Mouse (Mus musculus) heart, postnatal 4 days (tissue): ENCODE measurements around the gene Degs1. TPM values are rescaled to one million over a fixed set of nuclear protein-coding genes. Genes with fewer than 3 reads are reported as not detected.
"Not testable (repeated sequence)": the region's sequence is repeated elsewhere in the genome, so short reads cannot be mapped to it uniquely, and the experiment has no call there.

Experiments
- DNase-seq: peaks from one replicate; pipeline ENCODE4 v3.0.0; 2021
- total RNA-seq, 2 experiments: library from RNA; stranded (reverse); gene quantifications; 2 replicates each; pipeline ENCODE4 v1.2.3; 2021

Gene Degs1
- 100 to 1,000 TPM; 113 to 121 TPM for total RNA-seq

DNA sequence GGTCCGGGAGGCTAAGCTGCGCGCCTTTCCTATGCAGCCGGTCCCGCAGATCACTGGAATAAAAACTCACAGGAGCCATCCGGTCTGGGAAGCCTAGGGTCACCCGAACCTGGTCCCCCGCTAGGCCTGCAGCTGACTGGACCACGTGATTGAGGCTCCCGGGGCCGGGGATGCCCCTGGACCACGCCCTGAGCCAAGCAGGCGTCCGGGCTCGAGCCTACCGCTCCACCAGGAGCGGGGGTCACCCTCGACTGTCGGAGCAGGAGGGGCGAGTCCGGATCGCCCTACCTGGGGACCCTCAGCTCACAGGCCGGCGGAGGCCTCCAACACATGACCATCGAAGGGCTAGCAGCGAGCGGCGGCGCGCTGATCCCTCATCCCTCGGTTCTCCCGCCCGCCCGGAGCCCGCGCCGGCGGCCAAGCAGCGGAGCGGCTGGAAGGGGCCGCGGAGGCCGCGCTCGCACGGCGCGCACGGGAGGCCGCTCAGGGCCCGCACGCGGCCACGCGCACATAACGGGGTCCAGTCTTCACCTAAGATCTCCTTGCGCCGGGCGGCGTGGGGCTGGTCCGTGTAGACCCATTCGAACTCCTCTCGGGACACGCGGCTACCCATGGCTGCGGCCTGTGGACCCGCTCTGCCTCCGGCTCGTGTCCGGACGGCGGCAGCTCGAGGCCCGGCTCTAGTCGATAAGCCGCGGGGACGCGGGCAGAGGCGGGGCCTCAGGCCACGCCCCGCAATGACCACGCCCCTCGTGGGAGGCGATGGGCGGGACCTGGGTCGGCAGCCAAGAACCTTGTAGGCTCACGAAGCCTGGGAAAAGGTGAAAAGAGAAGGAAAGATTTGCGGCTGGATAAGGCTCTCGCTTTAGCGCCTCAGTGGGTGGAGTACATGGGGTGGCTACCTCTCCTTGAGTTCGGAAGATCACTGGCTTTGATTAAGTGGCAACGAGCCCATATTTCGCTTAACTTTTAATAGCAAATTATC lies at the start of gene Degs1:
TSS of gene Degs1 (minus strand) at position 714 of the 985 bp plus-strand sequence.
- DNase-seq, result peak; percentile 98

DNA sequence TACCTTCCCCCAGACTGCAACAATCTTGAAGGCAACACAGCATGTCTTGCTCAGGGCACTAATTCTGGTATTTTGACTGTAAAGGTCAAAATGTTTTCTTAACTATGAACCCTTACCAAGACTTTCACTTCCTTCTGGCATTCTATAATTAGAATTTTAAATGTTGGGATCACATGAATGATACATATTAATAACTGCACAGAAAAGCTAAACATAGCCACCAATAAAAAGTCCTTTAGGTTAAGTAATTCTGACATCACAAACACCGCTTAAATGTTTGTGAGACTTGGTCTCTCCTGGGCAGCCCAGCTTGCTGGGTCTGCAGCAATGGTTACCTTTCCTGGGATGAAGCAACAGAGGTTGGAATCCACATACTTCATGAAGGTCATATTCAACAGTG lies 43.3 kb upstream of the Degs1 start:
- no peak for DNase-seq

DNA sequence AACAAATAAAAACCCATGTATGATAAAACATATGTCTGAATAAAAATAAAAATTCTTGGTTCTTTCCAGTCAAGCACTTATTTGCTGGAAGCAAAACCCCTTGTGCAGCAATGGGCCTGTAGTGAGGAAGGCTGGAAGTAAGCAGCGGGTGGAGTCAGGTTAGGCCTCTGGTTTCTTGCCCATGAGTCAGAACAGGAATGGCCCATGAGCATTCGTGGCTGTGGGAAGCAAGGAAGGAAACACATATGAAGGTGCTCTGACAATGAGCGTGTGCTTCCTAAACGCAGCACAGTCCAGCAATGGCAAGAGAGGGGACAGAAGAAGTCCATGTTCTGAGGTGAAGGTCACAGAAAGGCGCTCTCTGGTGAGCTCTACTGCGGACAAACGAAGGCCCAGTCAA lies 41.9 kb upstream of the Degs1 start:
- DNase-seq, result no peak

DNA sequence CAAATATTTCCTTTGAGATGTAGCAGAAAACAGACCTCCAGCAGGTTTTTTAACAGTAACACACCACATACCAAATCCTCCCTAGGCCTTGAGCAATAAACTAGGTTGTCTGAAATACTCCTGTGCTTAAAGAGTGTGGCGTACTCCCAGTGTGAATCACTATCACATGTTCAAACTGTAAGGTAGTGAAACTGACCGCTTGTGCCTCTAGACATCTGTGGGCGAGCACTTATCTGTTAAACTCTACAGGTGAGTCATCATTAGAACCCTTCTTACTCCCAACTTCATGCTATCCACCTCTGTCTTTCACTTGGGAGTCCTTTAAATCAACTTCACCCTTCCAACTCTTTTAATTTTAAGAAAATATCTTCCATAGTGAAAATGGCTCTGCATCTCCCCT lies 40.5 kb upstream of the Degs1 start:
- no peak for DNase-seq

DNA sequence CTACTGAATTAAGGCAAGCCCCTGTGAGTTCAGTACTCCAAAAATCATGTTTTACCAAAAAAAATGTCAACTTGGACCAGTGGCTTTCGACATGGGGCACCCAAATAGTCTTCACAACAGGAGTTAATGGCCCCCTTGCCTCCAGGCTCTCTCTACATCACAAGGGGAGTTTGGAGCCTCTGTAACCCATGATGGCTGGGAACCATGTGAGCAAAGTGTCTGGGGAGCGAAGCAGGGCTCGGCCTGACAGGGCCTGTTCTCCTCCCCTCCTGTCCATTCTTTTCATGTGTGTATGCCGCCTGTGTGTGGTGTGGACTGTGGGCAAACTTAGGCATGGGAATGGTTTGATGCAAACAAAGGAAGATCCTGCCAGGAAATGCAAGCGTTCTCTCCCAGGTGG lies 31.6 kb upstream of the Degs1 start:
- no peak for DNase-seq

DNA sequence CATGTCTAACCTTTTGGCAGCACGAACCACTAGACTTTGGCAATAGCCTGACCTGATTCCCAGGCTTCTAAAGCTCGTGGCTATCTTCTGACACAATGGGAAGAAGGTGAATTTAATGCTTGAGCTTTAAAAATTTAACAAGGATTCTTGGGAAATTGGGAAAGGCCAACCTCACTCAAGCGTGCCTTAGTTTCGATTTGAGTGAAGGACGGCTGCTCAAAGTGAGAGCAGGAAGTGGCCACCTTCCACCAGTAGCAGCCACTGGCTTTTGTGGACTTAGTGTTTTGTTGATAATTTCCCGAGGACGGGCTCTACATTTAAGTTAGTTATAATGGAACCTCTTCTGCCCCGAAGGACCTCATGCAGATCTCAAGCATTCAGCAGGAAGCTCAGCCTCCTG lies 30.6 kb upstream of the Degs1 start:
- DNase-seq, result no peak

DNA sequence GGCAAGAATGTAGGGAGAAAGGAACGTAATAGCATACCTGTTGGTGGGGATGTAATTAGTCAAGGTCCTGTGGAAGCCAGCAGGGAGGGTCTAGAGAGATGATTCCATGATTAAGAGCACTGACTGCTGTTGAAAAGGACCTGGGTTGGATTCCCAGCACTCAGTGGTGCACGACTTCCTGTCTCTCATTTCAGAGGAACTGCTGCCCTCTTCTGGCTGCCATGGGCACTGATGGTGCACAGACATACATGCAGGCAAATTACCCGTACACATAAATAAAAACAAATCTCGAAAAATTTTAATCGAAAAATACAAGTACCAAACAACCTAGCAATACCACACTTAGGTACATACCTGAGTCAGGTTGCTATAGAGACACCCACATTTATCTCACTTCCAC lies 28.8 kb upstream of the Degs1 start:
- no peak for DNase-seq

DNA sequence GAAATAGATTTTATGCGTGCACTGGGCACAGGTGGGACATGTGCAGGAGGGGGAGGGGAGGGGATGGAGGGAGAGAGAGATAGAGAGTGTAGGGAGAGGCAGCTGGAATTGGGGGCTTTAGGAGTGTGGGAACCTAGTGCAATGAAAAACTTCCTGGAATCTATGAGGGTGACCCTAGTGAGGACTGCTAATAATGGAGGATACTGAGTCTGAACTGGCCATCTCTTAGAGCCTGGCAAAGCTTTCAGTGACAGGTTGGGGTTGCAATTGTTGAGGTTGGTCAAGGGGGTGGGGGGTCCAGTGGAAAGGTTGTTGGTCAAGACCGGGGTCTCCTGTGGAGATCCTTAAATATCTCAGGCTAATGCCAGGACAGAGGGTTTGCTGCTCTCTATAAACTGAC lies 27.7 kb upstream of the Degs1 start:
- DNase-seq, result no peak

DNA sequence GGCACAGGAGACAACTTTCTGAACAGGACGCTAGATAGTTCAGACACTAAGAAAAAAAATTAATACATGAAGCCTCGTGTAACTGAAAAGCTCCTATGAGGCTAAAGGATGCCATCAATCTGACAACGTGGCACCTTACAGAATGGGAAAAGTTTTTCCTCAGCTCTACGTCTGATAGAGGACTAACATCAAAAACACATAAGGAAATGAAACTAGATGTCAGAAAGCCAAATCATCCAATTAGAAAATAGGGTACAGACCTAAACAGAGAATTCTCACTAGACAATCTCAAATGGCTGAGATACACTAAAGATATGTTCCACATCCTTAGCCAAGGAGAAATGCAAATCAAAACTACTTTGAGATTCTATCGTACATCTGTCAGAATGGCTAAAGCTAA lies 26.8 kb upstream of the Degs1 start:
- no peak for DNase-seq

DNA sequence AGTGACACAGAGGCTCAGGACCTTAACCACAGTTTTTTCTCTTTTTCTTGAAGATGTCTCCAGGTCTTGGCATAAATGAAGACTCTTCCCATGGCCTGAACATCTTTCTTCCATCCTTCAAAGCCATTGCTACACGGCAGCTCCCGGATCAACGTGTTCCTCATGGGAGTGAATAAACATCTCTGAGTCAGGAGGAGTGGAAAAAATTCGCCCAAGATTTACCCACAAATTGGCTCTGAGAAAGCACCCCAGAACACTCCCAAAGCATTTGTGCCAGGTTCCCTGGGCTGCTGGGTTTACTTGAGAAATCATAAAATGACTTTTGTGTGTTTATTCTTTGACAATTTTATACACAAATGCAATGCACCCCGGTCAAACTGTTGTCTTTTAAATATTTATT lies 20.3 kb upstream of the Degs1 start:
- DNase-seq, result no peak

DNA sequence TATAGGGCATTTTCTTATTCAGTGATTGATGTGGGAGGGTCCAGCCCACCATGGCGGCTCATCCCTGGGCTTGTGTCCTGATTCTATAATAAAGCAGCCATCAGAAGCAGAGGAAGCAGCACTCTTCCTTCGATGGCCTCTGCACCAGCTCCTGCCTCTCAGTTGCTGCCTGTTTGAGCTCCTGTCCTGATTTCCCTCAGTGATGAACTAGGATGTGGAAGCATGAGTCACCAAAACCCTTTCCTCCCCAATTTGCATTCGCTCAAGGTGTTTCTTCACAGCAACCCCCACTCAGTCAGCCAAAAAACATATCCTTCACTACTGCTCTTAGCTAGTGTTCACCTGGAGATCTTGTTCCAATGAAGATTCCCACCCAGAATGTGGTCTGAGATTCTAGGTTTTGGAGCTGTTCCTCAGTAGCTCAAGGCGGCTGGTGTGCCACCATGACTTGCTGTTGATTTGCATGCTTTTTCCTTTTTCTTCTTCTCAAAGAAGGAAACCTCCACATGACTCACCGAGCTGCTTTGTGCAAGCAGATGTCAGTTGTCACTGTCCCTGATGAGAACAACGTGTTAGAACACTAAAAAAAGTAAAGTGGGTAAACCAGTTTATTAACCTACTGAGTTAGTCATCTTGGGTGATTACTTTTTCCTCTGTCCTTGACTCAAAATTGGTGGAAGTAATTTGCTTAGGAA lies 19.7 kb upstream of the Degs1 start:
- DNase-seq, result no peak

DNA sequence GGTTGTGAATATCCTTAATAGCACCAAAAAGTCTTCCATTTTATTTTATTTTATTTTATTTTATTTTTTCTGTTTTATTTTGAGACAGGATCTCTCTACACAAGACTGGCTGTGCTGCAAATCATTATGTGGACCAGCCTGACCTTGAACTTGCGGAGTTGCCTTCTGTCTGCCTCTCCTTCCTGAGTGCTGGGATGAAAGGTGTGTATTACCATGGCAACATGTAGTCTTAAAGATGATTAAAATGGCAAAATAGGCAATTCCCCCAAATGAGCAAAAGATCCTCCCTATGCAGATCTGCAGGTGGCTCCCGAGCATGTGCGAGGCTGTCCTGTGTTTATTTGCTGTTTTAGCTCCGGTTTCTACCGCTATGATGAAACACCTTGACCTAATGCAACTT lies 15.2 kb upstream of the Degs1 start:
- no peak for DNase-seq

DNA sequence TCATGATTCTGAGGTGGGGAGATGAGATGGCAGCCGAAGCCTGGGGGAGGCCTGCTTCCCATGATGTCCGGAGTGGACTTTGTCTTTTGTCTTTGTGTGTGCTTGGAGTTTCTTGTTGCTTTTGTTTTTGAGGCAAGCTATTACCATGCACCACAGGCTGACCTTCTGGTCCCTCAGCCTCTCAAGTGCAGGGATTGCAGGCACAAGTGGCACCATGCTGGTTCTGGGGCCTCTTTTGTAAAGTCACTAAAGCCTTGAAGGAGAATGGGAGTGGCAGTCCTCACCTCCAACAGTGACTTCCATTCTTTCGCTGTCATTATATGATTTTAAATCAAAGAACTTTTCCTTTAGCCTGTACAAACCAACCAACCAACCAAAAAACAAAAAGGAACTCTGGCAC lies 14.6 kb upstream of the Degs1 start:
- no peak for DNase-seq

DNA sequence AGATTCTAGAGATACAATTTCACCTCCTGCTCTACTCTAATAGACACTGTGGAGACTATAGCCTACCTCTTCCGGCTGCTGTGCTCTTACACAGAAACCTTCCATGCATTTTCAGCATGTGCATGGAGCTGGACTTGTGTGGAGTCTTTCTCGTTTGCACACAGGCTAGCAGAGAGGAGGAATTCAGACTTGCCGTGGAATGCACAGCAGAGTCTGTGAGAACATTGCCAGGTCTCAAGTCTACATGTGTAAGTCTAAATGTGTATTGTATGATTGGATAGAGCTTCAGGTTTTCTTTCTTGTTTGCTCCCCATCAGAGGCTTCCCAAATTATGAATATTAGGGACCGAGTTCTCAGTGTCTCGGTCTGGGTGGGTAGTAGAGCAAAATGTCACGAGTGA lies 14.2 kb upstream of the Degs1 start:
- DNase-seq, result no peak

DNA sequence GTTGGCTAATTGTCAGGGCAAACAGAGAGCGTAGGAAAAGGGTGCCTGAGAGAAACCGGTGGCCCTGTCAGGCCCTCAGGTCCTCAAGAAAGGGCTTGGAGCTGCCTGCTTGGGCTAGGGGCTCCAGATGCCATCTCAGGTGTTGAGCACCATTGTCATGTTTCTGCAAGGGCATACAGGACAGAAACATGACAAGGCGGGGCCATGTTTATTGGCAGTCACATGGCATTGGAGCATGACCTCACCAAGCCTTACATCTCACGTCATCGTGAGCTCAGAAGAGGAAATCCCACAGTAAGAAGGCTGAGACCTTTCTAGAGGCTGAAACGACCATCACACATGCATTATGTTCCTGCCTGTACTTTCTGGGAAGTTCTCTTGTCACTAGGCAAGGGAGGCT lies 13.5 kb upstream of the Degs1 start:
- DNase-seq, result no peak

DNA sequence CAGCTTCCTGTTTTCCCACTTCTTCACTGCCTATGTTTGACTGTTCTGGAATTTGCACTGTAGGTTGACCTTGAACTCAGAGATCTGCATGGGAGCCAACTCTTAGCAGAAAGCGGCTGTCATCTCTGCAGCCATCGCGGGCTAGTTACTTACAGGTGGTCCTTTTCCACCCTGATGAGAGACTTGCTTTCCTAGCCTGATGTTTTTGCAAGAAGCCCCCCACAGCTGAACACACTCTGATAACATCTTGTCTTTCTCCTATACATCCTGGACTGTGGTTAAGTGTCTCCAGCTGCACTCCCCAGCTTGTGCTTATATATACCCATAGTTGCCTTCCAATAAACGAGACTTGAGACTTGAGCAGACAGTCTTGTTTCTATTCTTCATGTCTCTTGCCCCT lies 9.7 kb upstream of the Degs1 start:
- DNase-seq, result no peak

DNA sequence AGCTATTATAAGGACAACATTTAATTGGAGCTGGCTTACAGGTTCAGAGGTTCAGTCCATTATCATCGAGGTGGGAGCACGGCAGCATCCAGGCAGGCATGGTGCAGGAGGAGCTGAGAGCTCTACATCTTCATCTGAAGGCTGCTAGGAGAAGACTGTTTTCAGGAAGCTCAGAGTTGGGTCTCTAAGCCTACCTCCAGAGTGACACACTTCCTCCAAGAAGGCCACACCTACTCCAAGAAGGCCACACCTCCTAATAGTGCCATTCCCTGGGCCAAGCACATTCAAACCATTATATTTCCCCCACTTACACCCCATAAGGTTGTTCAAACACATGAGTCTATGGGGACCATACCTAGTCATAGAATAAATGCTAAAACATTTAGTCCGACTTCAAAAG lies 8.1 kb upstream of the Degs1 start:
- DNase-seq, result not testable (repeated sequence)

DNA sequence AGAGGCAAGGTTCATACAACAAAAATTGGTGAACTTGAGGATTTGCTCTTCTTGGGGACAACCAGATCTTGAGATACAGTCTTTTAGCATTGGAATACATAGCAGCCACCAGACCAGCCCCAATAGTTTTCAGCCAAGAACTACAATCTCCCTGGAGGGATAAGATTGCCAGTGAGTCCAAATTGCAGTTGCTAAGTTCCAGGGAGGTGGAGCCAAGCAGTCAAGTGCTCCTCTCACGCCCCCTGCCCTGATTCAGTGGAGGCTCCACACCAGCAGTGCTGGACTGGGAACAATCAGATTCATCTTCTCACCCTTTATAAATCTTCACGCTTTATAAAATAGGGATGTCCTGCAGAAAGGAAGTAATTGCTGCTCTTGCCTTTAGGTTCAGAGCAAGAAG lies 7.2 kb upstream of the Degs1 start:
- DNase-seq, result peak; percentile 14

DNA sequence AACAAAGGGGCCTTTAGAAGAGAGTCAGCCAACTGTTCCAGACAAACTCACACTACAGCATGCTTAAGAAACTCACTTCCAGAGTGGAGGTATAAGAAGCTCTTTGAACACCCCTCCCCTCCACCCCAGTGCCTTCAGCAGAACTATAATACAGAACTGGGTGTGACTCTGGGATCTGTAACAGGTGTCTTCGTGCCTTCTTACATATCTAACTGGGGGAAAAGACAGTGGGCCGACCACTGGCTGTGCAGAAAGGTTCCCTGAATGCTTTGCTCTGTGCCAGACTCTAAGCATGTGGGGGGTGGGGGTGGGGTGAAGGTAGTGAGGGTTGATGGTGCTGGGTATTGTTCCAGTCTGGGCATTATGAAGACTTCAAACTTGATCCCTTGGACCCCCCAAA lies 6.0 kb upstream of the Degs1 start:
- no peak for DNase-seq

DNA sequence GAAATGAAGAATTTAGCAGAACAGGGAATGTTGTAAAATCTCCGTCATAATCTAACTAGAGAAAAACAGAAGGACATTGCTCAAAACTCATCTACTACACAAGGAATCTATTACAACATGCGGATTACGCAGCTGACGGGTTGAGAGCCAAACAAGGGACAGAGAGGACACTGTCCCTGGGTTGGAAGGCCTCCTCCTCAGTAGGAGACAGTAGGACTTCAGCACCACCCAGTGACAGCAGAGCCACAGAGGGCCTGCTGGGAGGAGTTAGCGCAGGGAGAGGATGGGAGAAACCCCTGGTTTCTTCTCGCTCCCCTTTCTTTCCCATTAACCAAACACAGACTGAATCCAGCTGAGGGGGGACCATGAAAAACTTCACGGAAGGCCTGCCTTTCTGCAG lies 5.2 kb upstream of the Degs1 start:
- DNase-seq, result peak; percentile 12

DNA sequence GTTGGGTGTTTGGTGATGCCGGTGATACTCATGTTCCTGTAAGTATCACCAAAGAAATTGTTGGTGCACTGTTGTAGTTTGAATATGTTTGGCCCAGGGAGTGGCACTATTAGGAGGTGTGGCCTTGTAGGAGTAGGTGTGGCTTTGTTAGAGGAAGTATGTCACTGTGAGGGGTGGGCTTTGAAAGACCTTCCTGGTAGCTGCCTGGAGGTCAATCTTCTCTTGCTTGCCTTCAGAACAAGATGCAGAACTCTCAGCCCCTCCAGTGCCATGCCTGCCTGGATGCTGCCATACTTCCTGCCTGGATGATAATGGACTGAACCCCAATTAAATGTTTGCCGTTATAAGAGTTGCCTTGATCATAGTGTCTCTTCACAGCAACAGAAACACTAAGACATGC lies 2.2 kb upstream of the Degs1 start:
- no peak for DNase-seq

DNA sequence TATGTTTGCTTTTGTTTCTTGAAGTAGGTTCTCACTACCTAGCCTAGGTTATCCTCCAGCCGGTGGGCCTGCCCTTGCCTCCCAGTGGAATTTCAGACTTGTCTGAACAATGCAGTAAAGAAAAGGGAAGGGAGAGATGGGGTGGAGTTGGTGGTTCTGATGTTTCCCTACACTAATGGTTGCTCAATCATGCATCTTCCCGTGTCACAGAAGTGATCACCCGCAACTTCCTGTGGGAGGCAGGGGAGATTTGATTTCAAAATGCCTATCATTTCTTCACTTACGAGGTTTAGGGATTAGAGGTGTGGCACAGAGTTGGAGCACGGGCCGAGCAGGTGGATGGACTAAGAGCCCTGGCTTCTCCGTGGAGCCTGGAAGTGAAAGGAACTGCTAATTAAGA lies 627 bp upstream of the Degs1 start:
- no peak for DNase-seq

DNA sequence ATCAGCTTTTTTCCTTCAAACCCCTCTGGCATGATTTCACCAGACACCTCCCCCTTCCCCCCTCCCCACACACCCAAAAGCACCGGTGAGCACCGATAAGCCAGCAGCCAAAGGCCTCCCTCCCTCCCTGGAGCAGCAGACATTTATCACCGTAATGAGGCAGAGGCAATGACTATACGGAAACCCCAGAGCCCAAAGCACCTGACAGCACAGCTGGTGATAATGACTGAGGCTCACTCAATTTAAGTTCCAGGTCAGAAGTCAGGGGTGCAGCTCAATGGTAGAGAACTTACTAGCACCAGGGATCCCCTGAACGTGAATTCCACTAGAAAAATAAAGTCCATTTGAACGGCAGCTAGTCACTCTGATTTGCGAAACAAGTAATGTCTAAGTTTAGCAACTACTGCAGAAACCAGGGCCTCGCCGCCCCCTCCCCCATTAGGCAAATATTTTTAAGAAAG lies 1.3 kb downstream of the Degs1 start:
- peak; percentile 14 for DNase-seq

DNA sequence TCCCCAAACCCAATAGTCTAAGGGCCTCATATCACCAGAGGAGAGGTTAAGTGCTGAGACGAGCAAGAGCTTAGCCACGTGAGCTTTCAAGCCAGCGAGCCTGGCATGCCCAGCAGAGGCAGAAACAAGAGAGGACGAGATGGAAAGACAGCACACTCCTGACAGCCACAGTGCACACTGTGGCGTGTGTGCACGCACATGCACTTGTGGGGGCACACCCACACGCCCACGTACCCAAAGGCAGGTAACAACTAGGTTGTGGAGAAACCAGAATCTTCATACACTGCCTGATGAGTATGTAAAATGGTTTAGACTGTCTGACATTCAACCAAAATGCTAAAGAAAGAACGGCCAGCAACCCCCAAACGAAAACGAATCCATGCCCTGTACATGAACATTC lies 2.0 kb downstream of the Degs1 start:
- peak; percentile 14 for DNase-seq
